Mouse (Mus musculus): ENCODE data around the gene AC140267.1.

AC140267.1 gene

DNA sequence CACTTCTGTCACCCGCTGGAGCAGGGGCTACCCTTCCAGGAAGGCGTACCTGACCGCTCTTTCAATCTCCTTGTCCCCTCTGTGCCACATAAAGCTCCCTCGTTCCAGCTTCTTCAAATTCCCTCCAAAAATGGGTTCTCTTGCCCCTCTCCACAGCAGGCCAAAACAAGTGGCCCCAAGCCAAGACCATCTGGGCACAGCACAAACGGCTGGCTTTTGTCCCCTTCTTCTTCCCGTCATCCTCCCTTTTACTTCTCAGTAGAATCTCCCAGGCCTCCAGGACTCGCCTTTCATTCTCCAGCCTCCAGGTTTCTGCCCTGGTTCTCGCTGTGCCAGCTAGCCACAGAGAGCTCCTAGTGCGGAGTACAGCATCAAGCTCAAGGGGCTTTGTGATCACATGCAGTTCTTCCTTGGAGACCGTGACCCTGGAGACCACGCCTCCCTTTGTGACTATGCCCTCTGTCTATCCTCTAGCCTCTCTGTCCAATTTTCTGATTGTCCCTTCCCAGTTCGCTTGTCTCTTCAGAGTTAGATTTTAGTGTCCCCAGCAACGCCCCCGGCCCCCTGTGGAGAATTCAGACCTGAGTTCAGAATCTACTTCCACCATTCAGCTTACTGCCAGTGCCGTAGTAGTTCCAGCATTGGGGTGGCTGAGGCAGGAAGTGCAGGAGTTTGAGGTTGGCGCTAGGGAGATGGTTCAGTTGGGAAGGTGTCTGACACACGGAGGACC, 7.4 kb upstream of the AC140267.1 start:
- no peak for DNase-seq (ENCODE audit: low spot score)

DNA sequence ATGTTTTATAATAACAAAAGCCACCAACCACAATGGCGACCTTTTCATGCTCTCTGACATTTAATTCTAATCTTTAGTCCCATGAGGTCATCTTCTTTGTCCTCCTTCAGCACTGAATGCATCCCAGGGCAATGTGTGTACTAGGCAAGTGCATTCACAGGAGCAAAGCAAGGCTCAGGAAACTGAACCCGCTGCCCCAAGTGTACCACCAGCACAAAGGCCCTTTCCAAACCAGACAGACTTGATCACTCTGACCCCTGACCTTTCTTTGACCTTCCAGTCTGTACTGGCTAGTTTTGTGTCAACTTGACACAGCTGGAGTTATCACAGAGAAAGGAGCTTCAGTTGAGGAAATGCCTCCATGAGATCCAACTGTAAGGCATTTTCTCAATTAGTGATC, 3.3 kb upstream of the AC140267.1 start:
- DNase-seq (ENCODE audit: low spot score), result no peak

DNA sequence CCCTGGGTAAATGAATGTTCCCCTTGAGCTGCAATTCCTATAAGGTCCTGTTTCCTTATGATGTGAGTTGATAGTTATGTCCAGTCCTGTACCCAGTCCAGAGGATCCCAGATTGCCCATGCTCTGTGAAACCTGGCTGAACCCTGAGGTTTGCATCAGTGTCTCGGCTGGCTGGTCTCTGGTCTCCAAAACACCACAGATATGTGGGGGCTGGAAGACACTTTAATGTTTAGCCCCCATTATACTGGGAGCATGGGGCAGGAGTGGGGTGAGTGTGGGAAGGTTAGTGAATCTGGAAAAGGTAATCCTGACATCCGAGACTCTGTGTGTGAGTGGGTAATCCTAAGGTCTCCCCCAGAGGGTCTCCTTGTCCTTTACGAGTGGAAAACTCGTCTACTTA, 2.6 kb upstream of the AC140267.1 start:
- no peak for DNase-seq (ENCODE audit: low spot score)

DNA sequence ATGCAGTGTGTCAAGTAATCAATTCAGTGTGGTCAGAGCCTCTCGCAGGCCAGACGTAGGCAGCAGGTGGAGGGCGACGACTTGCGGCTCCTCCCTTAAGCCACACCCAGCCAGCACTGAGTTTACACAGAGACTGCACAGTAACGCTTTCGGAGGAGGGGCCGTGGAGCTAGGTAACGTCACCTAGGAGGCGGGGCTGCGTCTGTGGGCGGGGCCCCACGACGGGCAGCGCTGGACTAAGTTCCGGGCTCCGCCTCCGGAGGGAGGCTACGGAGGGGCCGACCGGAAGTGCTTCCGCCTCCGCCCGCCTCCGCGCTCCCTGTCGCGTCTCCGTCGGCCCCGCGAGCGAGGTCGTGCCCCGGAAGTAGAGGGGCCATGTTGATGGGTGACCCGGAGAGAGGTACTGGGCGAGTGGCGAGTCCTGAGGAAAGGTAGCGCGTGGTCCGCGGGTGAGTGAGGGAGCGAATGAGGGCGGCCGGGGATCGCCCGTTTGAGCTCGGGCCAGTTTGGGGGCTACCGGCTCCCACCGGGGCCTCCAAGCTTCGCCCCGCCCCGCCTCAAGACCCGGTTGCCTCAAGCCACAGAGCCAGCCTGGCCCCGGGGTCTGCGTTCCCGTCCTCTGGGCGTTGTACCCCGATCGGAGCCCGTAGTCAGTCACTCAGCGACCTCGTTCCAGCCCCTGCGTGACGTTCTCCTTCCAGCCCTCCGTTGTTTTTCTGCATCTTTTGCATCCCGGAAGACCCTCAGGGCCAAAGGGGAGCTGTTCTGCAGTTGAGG, 1.7 kb upstream of the AC140267.1 start, which contains the start of gene Mief1:
Mief1 (plus strand) TSS at position 286 of the 777 bp plus-strand sequence.
- DNase-seq (ENCODE audit: low spot score), result peak; percentile 98

DNA sequence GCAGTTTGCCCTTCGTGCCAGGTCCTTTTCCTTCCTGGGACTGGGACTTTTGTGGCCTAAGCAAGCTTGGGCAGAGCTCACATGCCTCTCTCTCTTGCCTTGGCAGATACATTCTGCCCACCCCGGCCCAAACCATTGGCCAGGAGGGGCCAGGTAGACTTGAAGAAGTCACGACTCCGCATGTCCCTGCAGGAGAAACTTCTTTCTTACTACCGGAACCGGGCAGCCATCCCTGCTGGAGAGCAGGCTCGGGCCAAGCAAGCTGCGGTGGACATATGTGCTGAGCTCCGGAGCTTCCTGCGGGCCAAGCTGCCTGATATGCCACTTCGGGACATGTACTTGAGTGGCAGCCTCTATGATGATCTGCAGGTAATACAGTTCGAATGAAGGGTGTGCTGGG, 12.5 kb downstream of the AC140267.1 start:
- no peak for DNase-seq (ENCODE audit: low spot score)

DNA sequence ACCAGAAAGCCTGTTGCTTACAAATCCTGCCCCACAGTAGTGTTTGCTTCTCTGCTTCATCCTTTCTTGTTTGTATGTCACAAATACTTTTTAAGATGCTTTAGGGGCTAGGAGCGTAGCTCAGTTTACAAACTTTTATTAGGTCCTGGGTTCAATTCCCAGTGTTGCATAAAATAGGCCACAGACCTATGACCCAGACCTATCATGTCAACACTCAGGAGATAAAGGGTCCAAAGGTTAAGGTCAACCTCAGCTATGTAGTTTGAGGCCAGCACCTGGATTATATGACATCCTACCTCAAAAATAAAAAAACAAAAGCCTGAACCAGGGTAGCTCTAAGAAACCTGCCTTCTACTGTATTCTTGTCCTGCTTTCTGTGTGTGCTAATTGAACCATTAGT, 13.0 kb downstream of the AC140267.1 start:
- DNase-seq (ENCODE audit: low spot score), result no peak

DNA sequence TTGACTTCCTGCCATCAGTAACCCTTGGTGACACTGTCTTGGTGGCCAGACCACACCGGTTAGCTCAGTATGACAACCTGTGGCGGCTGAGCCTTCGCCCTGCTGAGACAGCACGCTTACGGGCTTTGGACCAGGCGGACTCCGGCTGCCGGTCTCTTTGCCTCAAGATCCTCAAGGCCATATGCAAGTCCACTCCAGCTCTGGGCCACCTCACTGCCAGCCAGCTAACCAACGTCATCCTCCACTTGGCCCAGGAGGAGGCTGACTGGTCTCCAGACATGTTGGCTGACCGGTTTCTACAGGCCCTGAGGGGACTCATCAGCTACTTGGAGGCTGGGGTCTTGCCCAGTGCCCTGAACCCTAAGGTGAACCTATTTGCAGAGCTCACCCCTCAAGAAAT, 14.0 kb downstream of the AC140267.1 start:
- no peak for DNase-seq (ENCODE audit: low spot score)

DNA sequence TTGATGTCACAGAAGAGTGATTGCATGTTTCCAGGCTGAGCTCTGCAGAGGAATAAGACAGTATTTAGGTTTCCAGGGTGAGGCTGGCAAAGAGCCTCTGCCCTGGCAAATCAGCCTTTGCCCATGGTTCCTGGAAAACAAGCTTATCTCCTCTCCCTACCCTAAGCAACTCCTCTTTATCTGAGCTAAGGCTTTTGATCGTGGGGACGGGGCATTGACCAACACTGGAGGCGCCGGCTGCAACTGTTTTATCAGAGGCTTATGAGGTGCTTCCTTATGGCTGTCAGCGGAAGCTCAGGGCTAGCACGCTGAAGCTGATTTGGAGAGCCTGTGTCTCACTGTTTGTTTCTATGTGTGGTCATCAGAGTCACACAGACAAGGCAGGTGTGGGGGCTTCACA, 15.0 kb downstream of the AC140267.1 start:
- DNase-seq (ENCODE audit: low spot score), result no peak

DNA sequence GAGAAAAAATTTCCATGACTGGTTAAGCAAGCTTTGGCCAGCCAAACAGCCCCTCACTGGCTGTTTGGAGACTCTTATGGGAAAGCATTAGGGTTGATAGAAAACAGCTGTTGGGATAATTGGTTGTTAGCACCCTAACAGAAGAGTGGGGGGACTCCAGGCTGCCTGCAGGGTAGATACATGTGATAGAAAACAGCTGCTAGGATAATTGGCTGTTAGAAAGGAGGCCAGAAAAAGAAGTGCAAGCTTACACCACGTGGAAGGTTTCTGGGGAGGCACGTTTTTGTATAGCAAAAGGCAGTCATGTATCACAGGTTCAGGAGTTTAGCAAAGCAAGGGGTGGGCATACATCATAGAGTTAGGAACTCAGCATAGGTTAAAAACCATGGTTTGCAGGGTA, 17.9 kb downstream of the AC140267.1 start:
- peak; percentile 24 for DNase-seq (ENCODE audit: low spot score)

DNA sequence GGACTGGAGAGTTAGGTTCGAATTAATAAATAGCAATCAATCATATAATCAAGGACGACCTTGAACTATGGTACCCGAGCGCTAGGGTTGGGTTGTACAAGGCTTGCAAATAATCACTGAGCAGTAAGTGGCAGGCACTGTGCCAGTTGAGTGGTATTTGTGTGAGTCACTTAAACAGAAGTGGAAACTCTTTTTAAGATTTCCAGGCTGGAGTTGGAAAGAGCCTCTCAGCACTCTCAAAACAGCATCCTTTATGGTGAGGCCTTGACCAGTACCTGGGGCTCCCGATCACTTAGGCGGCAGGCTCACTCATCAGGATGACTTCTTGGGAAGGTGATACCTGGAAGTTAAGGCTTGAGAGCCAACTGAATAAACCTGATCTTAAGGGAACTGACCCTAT, 18.6 kb downstream of the AC140267.1 start:
- DNase-seq (ENCODE audit: low spot score), result peak; percentile 31

DNA sequence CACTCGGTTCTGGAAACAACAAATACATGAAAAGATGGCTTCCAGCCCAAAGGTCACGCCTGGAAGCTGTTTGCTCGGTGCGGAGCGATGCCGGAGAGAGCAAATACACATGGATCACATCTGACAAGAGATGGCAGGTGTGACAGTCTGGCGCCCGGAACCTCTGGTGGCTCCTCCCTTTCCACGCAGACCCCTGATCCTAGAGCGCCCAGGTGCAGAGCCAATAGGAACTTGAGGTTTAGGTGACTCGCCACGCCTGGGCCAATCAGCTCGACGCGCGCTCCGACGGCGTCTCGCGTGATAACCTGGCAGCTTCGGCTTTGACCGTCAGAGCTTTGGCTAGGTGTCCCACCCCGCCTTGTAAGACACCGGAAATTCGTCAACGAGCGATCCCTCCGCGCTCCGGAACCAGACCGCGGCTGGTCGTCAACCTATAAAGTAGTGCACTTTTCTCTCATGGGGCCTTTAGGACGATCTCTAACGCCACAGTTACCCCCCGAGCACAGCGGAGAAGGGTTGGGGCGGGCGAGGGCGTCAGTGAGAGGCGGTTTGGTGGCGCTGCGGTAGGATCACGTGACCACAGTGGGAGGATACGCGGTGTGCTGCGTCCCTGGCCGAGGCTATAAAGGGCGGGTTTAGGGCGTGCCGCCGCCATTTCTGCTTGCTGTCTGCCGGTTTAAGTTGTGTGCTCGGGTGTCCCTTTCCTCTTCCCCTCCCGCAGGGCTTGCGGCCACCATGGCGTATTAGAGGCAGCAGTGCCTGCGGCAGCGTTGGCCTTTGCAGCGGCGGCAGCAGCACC, 19.4 kb downstream of the AC140267.1 start, which contains the start of gene Atf4:
Atf4 (plus strand) TSS at position 338 of the 799 bp plus-strand sequence.
- peak; percentile 98 for DNase-seq (ENCODE audit: low spot score)

DNA sequence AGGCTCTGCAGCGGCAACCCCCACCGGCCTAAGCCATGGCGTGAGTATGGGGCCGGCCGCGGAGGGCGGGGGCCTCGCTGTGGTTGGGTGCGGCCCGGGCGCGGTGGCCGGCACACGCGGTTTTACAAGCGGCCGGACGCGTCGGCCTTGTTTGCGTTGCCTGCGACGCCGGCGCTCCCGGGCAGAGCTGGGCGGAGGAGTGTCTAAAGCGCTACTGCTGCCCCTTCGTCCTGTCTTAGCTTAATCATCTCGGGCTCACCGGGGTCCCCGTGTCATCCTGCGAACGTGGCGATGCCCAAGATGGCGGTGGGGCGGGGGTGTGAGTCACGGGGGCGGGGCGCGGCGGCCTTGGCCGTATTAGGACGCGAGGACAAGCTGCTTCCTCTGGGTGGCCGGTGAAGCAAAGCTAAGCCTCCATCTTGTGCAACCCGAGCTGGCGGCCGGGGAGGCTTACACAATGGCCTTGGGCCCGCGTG, 20.0 kb downstream of the AC140267.1 start:
- peak; percentile 88 for DNase-seq (ENCODE audit: low spot score)

DNA sequence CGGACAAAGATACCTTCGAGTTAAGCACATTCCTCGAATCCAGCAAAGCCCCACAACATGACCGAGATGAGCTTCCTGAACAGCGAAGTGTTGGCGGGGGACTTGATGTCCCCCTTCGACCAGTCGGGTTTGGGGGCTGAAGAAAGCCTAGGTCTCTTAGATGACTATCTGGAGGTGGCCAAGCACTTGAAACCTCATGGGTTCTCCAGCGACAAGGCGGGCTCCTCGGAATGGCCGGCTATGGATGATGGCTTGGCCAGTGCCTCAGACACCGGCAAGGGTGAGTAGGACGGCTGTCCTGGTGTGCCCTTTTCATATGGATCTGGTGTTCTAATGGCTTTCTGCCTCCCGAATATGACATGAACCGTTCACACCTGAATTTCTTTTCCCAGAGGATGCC, 20.6 kb downstream of the AC140267.1 start:
- DNase-seq (ENCODE audit: low spot score), result no peak

DNA sequence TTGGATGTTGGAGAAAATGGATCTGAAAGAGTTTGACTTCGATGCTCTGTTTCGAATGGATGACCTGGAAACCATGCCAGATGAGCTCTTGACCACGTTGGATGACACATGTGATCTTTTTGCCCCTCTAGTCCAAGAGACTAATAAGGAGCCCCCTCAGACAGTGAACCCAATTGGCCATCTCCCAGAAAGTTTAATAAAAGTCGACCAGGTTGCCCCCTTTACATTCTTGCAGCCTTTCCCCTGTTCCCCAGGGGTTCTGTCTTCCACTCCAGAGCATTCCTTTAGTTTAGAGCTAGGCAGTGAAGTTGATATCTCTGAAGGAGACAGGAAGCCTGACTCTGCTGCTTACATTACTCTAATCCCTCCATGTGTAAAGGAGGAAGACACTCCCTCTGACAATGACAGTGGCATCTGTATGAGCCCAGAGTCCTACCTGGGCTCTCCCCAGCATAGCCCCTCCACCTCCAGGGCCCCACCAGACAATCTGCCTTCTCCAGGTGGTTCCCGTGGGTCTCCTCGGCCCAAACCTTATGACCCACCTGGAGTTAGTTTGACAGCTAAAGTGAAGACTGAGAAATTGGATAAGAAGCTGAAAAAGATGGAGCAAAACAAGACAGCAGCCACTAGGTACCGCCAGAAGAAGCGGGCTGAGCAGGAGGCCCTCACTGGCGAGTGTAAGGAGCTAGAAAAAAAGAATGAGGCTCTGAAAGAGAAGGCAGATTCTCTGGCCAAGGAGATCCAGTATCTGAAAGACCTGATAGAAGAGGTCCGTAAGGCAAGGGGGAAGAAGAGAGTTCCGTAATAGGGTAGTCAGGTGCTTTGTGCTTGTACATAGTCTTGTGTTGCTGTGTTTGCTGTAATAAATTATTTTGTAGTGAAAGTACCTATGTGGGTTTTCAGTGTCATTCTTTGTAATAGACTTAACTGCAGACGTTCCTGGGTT, 21.3 kb downstream of the AC140267.1 start:
- DNase-seq (ENCODE audit: low spot score), result no peak

DNA sequence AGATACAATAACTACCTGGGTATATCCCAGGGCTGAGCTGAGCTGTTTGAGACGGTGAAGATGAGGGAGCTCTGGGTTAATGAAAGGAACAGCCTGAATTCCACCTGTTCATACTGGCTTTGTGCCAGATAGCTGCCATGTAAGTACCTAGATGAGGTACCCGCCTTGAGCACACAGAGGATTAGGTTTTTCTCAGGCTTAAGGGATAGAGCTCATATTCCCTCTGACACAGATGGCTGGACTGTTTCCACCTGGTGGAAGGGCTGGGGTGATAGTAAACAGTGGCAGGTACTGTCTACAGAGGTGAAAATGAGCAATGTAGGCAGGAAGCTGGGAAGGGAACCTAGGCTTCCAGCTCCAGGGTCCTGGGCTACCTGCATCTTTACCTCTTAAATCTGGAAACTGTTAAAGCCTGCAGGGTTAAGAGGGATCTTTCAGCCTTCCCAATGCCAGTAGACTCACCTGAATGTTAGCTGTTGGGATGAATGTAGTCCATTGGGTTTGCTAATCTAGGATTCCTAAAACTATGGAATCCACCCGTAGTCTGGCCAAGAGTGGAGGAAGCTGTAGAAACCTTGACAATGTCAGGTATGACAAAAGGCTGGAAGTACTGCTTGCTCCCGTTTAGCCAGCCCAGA, 22.1 kb downstream of the AC140267.1 start:
- peak; percentile 35 for DNase-seq (ENCODE audit: low spot score)

DNA sequence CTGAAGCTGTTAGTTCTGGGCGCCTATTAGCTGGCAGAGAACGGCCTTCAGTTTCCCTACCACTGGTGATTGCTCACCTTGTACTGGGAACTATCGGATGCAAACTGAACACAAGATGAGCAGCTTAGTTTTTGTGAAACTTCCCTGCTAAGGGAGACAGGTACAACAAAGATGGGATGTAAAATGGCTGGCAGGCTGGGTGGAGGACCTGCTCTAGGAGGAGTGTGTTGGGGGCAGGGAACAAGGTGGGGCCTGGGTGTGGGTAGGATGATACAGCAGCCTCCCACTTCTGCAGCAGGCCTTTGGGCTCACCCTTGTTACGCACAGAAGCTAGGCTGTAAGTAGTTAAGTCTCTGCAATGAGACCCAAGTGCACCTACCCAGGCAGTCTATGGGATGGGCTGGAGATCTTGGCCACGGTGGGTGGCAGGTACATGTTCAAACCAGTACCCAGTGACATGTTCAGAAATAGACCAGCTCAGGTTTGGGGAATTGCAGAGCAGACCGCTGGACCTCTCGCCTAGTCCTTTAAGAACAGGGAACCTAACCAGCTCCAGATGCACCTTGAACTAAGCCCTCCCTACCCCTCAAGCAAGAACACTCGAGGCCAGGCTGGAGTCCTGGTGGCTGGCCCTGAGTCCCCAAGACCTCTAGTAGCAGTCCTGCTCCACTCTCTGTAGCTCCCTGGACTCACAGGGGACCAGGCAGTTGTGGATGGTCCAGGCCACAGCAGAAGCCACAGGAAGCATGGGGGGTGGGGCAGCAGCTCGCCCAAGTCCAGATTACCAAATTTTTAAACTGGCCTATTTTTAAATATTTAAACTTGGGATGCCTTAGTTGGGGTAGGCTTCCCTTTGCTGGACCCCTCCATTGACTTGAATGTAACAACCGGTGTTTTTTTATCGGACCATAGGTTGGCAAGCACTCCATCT, 22.9 kb downstream of the AC140267.1 start:
- no peak for DNase-seq (ENCODE audit: low spot score)

DNA sequence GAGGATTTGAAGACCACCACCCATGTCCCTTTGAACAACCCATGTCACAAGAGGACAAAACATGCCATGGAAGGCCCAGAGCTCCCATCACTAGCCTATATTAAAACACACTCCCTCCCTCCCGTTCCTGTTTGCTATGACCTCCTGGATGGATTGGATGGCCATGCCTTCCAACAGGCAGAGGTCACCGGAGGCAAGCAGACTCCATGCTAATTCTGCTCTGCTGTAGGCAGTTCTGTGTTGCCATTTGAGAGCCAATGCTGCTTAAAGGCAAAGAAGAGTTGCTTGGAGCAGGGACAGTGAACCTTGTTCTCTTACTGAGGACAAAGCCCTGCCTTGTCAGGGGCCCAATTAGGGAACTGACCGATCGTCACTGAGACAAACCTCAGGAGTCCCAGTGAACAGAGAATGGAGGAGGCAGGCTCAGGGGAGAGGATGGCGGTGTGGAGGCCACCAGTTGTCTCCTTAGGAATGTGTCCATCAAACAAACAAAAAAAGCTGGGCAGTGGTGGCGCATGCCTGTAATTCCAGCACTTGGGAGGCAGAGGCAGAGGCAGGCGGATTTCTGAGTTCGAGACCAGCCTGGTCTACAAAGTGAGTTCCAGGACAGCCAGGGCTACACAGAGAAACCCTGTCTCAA, 23.9 kb downstream of the AC140267.1 start:
- no peak for DNase-seq (ENCODE audit: low spot score)

DNA sequence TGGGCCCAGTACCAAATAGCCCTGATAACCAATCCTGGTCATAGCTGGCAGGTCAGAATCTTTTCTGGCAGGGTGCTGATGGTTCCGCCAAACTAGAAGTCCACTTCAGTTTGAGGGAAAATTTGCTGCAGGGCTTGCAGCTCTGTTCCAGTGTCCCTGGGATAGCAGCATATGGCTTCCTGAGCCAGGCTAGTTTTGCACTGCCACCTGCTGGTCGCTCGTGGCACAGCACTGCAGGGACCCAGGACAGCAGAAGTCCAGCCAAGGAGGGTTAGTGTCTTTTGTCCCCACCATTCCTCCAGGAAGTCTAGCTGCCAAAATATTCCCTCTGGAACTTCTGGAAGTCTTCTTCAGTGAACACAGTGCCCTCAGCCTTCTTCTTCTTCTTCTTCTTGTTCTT, 25.0 kb downstream of the AC140267.1 start:
- DNase-seq (ENCODE audit: low spot score), result peak; percentile 80

DNA sequence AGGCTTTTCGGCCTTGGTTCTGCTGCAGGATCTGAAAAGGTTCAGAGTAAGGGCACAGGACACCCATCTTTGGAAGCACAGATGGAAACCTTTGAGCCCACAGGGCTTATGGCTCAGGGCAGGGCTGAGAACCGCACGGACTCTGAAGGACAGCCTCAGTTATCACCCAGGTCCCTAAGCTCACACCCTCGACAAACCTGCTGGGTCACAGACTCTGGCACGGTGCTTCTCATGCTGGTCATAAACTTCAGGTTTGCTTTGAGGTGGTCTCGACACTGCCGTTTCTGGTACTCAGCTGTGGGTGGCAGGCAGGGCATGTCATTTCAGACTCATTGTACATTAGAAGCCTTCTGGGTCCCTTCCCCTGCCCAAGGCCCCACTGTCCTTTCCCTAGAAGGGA, 25.5 kb downstream of the AC140267.1 start:
- no peak for DNase-seq (ENCODE audit: low spot score)
